Mouse (Mus musculus) kidney, postnatal 0 days (tissue): Measurements from ENCODE around the gene Bnc1. TPM values are rescaled to one million over a fixed set of nuclear protein-coding genes. Genes with fewer than 3 reads are reported as not detected.

ENCODE experiments used
- ATAC-seq: fragments of 200-750 bp; cut with Nextera tagmentation; replicated peaks from 2 replicates; pipeline ENCODE4 v1.8.0; 2017; ENCODE audit warnings: low read depth, moderate number of reproducible peaks, moderate TSS enrichment, moderate library complexity; ENCODE audit not compliant: low FRiP score
- DNase-seq: peaks from one replicate; pipeline ENCODE4 v3.0.0-alpha.2; 2016; ENCODE audit warnings: low spot score
- H3K27ac ChIP-seq: fragments of 300-500 bp; sonication (generic); 2 replicates; pipeline ENCODE4 v1.5.1; 2014; ENCODE audit warnings: mild to moderate bottlenecking
- H3K27me3 ChIP-seq: fragments of 300-500 bp; sonication (generic); 2 replicates; pipeline ENCODE4 v1.6.1; 2014; ENCODE audit warnings: low read length, mixed read lengths; ENCODE audit not compliant: insufficient read depth
- H3K36me3 ChIP-seq: fragments of 300-500 bp; sonication (generic); 2 replicates; pipeline ENCODE4 v1.6.1; 2014; ENCODE audit warnings: low read length, mixed read lengths; ENCODE audit not compliant: insufficient read depth
- H3K4me1 ChIP-seq: fragments of 300-500 bp; sonication (generic); replicated peaks from 2 replicates; pipeline ENCODE4 v1.6.1; 2014; ENCODE audit warnings: antibody characterized with exemption, low read length, mixed read lengths; ENCODE audit not compliant: insufficient read depth
- H3K4me2 ChIP-seq: fragments of 300-500 bp; sonication (generic); 2 replicates; pipeline ENCODE4 v1.6.1; 2014; ENCODE audit warnings: mild to moderate bottlenecking, low read length, moderate library complexity, mixed read lengths
- H3K4me3 ChIP-seq: fragments of 300-500 bp; sonication (generic); replicated peaks from 2 replicates; pipeline ENCODE4 v1.5.1; 2014; ENCODE audit warnings: low read depth, low read length
- H3K9ac ChIP-seq: fragments of 300-500 bp; sonication (generic); 2 replicates; pipeline ENCODE4 v1.6.1; 2014; ENCODE audit warnings: low read depth, low read length
- H3K9me3 ChIP-seq: fragments of 300-500 bp; sonication (generic); replicated peaks from 2 replicates; pipeline ENCODE4 v1.6.1; 2016; ENCODE audit warnings: low read length, inconsistent platforms, mixed read lengths
- CTCF ChIP-seq: IDR thresholded peaks from 2 replicates; pipeline ENCODE4 v1.5.1; 2016; ENCODE audit warnings: antibody characterized with exemption, low read depth, mild to moderate bottlenecking, moderate library complexity
- WGBS: fragments of 180-500 bp; shearing (Covaris S2); extraction: QIAGEN DNeasy Blood & Tissue Kit; methylation state at CpG from one replicate; pipeline ENCODE4 v1.1.7; 2014; 5-methylcytosine and 5-hydroxymethylcytosine counted together
- polyA plus RNA-seq: library from polyadenylated mRNA; unstranded; fragments of >200 nt; fragmentation: Nextera tagmentation; extraction: Ambion mirVana; gene quantifications from 2 replicates; pipeline ENCODE4 v1.2.1, GENCODE M21; 2015

The Bnc1 gene
- polyA plus RNA-seq, 1 experiment from 2014 or later: 0.04 TPM

- H3K36me3 ChIP-seq: no peaks in the 10 kb centered on the region
- peak within 1 kb of the TSS; percentile 93 for H3K9ac ChIP-seq
- ATAC-seq (peak; percentile 83), DNase-seq (peak; percentile 94)
- H3K27ac ChIP-seq: peak within 1 kb of the TSS; percentile 84
- H3K4me1 ChIP-seq: no peaks in the 10 kb centered on the region
- H3K27me3 ChIP-seq: peaks cover 3% of the 10 kb centered on the region; the same call in 1 of the 2 replicates
- H3K4me2 ChIP-seq: peak within 1 kb of the TSS; percentile 87
- no peaks in the 10 kb centered on the region for H3K9me3 ChIP-seq
- H3K4me3 ChIP-seq: peak within 1 kb of the TSS; percentile 83
- peak; percentile 29; the same call in 1 of the 2 replicates for TF ChIP-seq CTCF
- WGBS: under 1% methylated on average over 32 of the region's 63 CpGs
These were observed 57.8 kb downstream of the Bnc1 start, which contains the start of gene Hdgfl3 for GRCm38 (mm10) chr7:81934267-81934745. Hdgfl3 (minus strand) TSS chr7:81934473.

GRCm38 (mm10) chr7:81933601-81934266 lies 58.4 kb downstream of the Bnc1 start:
- Histone ChIP-seq H3K36me3 (no peaks in the 10 kb centered on the region), H3K9me3 (no peaks in the 10 kb centered on the region), H3K27me3 (peaks cover 3% of the 10 kb centered on the region; the same call in 1 of the 2 replicates), H3K9ac (peak overlapping the region; percentile 93), H3K4me1 (no peaks in the 10 kb centered on the region), H3K27ac (peak overlapping the region; percentile 84), H3K4me3 (peak overlapping the region; percentile 83), H3K4me2 (peak overlapping the region; percentile 87)
- WGBS: under 1% methylated on average over 95 of the region's 103 CpGs
- TF ChIP-seq CTCF: no peak
- DNase-seq (peak; percentile 71), ATAC-seq (peak; percentile 76)

GRCm38 (mm10) chr7:81933061-81933600 lies 59.0 kb downstream of the Bnc1 start:
- H3K4me3 ChIP-seq: peak overlapping the region; percentile 83

GRCm38 (mm10) chr7:81932521-81933045 lies 59.5 kb downstream of the Bnc1 start:
- H3K9me3 ChIP-seq: no peaks in the 10 kb centered on the region
- peak; percentile 61 for DNase-seq
- peak overlapping the region; percentile 83 for H3K4me3 ChIP-seq
- H3K4me2 ChIP-seq: peak overlapping the region; percentile 87
- no peak for TF ChIP-seq CTCF
- H3K9ac ChIP-seq: peak overlapping the region; percentile 93; the same call in 1 of the 2 replicates
- no peaks in the 10 kb centered on the region for H3K4me1 ChIP-seq
- 32% methylated on average over 5 of the region's 5 CpGs for WGBS
- H3K27ac ChIP-seq: no peak overlapping the region
- no peak for ATAC-seq
- H3K27me3 ChIP-seq: peaks cover 3% of the 10 kb centered on the region; the same call in 1 of the 2 replicates
- no peaks in the 10 kb centered on the region for H3K36me3 ChIP-seq

More at GRCm38 (mm10) chr7:81933061-81933600, 59.0 kb downstream of the Bnc1 start:
- no peak for TF ChIP-seq CTCF
- Histone ChIP-seq H3K27me3 (peaks cover 3% of the 10 kb centered on the region; the same call in 1 of the 2 replicates), H3K9ac (peak overlapping the region; percentile 93), H3K36me3 (no peaks in the 10 kb centered on the region), H3K27ac (peak overlapping the region; percentile 84; the same call in 1 of the 2 replicates), H3K4me1 (no peaks in the 10 kb centered on the region), H3K4me2 (peak overlapping the region; percentile 87), H3K9me3 (no peaks in the 10 kb centered on the region)
- DNase-seq: peak; percentile 15
- no peak for ATAC-seq
- WGBS: 6% methylated on average over 23 of the region's 23 CpGs

GRCm38 (mm10) chr7:81928998-81929397 lies 63.1 kb downstream of the Bnc1 start:
- WGBS: 72% methylated on average over 7 of the region's 7 CpGs
- no peak for TF ChIP-seq CTCF
- Histone ChIP-seq H3K36me3 (no peaks in the 10 kb centered on the region), H3K4me3 (no peak overlapping the region), H3K9ac (no peak overlapping the region), H3K9me3 (no peaks in the 10 kb centered on the region), H3K4me2 (no peak overlapping the region), H3K27ac (no peak overlapping the region), H3K4me1 (no peaks in the 10 kb centered on the region), H3K27me3 (no peaks in the 10 kb centered on the region)
- DNase-seq (no peak), ATAC-seq (no peak)

- 79% methylated on average over 1 of the region's 1 CpGs for WGBS
- no peak overlapping the region for H3K27ac ChIP-seq
- no peak for TF ChIP-seq CTCF
- H3K4me2 ChIP-seq: no peak overlapping the region
- no peaks in the 10 kb centered on the region for H3K4me1 ChIP-seq
- H3K9me3 ChIP-seq: no peaks in the 10 kb centered on the region
- H3K9ac ChIP-seq: no peak overlapping the region
- no peaks in the 10 kb centered on the region for H3K27me3 ChIP-seq
- no peak overlapping the region for H3K4me3 ChIP-seq
- no peak for ATAC-seq
- no peak for DNase-seq
- H3K36me3 ChIP-seq: no peaks in the 10 kb centered on the region
These were observed 70.6 kb downstream of the Bnc1 start for GRCm38 (mm10) chr7:81921379-81921952.
